Mouse (Mus musculus) left cerebral cortex, adult 18-20 months (tissue): ENCODE results near the gene Psmb9. TPM values are rescaled to one million over a fixed set of nuclear protein-coding genes. Genes with fewer than 3 reads are reported as not detected.

Source experiments
- DNase-seq, 2 experiments: peaks; one replicate each; pipeline ENCODE4 v3.0.0; 2021 to 2022; ENCODE audit warnings: low spot score in 2 of 2, mixed read lengths in 1 of 2
- total RNA-seq, 2 experiments: library from RNA; stranded (reverse); gene quantifications; 2 replicates each; pipeline ENCODE4 v1.2.3; 2021

The Psmb9 gene
- total RNA-seq, 2 experiments from 2014 or later = 2.6 to 2.8 TPM

- peak in 1 of 2 experiments; percentile 55 for DNase-seq
These were observed 46.1 kb downstream of the Psmb9 start for GRCm38 (mm10) chr17:34141448-34141847.

GRCm38 (mm10) chr17:34140240-34140639, 47.3 kb downstream of the Psmb9 start:
- no peak for DNase-seq

- DNase-seq = no peak
These were observed 48.1 kb downstream of the Psmb9 start for GRCm38 (mm10) chr17:34139416-34139815.

- DNase-seq = no peak
These were observed 48.9 kb downstream of the Psmb9 start for GRCm38 (mm10) chr17:34138655-34139054.

GRCm38 (mm10) chr17:34137601-34138000, 50.0 kb downstream of the Psmb9 start:
- DNase-seq = no peak

- peak; percentile 96 to 98 for DNase-seq
These were observed 52.0 kb downstream of the Psmb9 start for GRCm38 (mm10) chr17:34135297-34136224.

GRCm38 (mm10) chr17:34134451-34134850, 53.1 kb downstream of the Psmb9 start:
- DNase-seq = no peak

- DNase-seq = no peak
These were observed 54.3 kb downstream of the Psmb9 start for GRCm38 (mm10) chr17:34133289-34133688.

Other genes starting within 250 kb of the Psmb9 start
- gene Pfdn6, start 247.4 kb downstream of the Psmb9 start, total RNA-seq = 10 to 100 TPM; 92.3 to 94.0 TPM
- gene Wdr46, start 247.1 kb downstream of the Psmb9 start, total RNA-seq = 10 to 100 TPM; 12.5 to 13.8 TPM
- 1 to 10 TPM; 5.9 to 6.5 TPM for gene B3galt4, start 236.3 kb downstream of the Psmb9 start, total RNA-seq
- gene Vps52, start 232.0 kb downstream of the Psmb9 start, total RNA-seq = 10 to 100 TPM; 71.1 to 71.2 TPM
- gene Rps18, start 231.8 kb downstream of the Psmb9 start, total RNA-seq = 100 to 1,000 TPM; 332 to 337 TPM
- gene H2-K1, start 187.4 kb downstream of the Psmb9 start, total RNA-seq = 10 to 100 TPM; 30.9 to 33.6 TPM
- 10 to 100 TPM; 31.6 to 34.6 TPM for gene Ring1, start 163.1 kb downstream of the Psmb9 start, total RNA-seq
- gene H2-Ke6, start 159.7 kb downstream of the Psmb9 start, total RNA-seq = 10 to 100 TPM; 39.3 to 43.2 TPM
- 100 to 1,000 TPM in 1 of 2 experiments, 10 to 100 TPM in 1; 96.1 to 101 TPM for gene Slc39a7, start 156.1 kb downstream of the Psmb9 start, total RNA-seq
- 10 to 100 TPM; 80.6 to 84.1 TPM for gene Rxrb, start 156.0 kb downstream of the Psmb9 start, total RNA-seq
- gene Col11a2, start 148.3 kb downstream of the Psmb9 start, total RNA-seq = 10 to 100 TPM; 14.5 to 14.6 TPM
- gene H2-Oa, start 95.4 kb downstream of the Psmb9 start, total RNA-seq = not detected
- gene H2-DMa, start 68.2 kb downstream of the Psmb9 start, total RNA-seq = 10 to 100 TPM; 22.3 to 26.5 TPM
- gene Brd2, start 65.1 kb downstream of the Psmb9 start, total RNA-seq = 100 to 1,000 TPM; 177 to 179 TPM
- gene H2-DMb2, start 44.5 kb downstream of the Psmb9 start, total RNA-seq = 1 to 10 TPM; 1.2 to 1.8 TPM
- 1 to 10 TPM; 2.2 to 2.7 TPM for gene H2-DMb1, start 34.7 kb downstream of the Psmb9 start, total RNA-seq
- gene Tap1, start 211 bp downstream of the Psmb9 start, total RNA-seq = 1 to 10 TPM; 3.1 to 3.2 TPM
- 1 to 10 TPM; 4.6 to 5.5 TPM for gene Psmb8, start 10.0 kb upstream of the Psmb9 start, total RNA-seq
- gene Tap2, start 15.8 kb upstream of the Psmb9 start, total RNA-seq = 10 to 100 TPM; 10.7 to 11.7 TPM
- gene H2-Ob, start 51.1 kb upstream of the Psmb9 start, total RNA-seq = under 1 TPM; 0.40 to 0.44 TPM
- 1 to 10 TPM; 3.2 to 5.2 TPM for gene H2-Ab1, start 69.9 kb upstream of the Psmb9 start, total RNA-seq
- 1 to 10 TPM; 4.5 to 5.9 TPM for gene H2-Aa, start 100.1 kb upstream of the Psmb9 start, total RNA-seq
- 1 to 10 TPM; 4.0 to 6.0 TPM for gene H2-Eb1, start 118.1 kb upstream of the Psmb9 start, total RNA-seq
- gene H2-Eb2, start 137.9 kb upstream of the Psmb9 start, total RNA-seq = not detected
- under 1 TPM; 0.63 to 0.68 TPM for gene Btnl2, start 167.1 kb upstream of the Psmb9 start, total RNA-seq
- gene Btnl1, start 189.4 kb upstream of the Psmb9 start, total RNA-seq = not detected
- 1 to 10 TPM; 2.1 to 4.4 TPM for gene BC051142, start 211.1 kb upstream of the Psmb9 start, total RNA-seq